Mouse (Mus musculus) ES-Bruce4 (cell line): ENCODE data around the gene Schip1. TPM values are rescaled to one million over a fixed set of nuclear protein-coding genes. Genes with fewer than 3 reads are reported as not detected.
A peak's percentile ranks its signal among the peaks of the same experiment; 100 is the strongest.

Experiments used
- H3K27ac ChIP-seq: 2 replicates; pipeline ENCODE4 v1.5.1; 2012; ENCODE audit warnings: low read length, inconsistent platforms; ENCODE audit not compliant: insufficient read depth
- H3K27me3 ChIP-seq: 2 replicates; pipeline ENCODE4 v1.6.1; 2012; ENCODE audit warnings: mild to moderate bottlenecking, low read length, inconsistent platforms; ENCODE audit not compliant: control insufficient read depth, poor library complexity, insufficient read depth, severe bottlenecking
- H3K36me3 ChIP-seq: 2 replicates; pipeline ENCODE4 v1.6.1; 2012; ENCODE audit warnings: inconsistent platforms, mild to moderate bottlenecking, low read length, moderate library complexity; ENCODE audit not compliant: control insufficient read depth, poor library complexity, insufficient read depth, severe bottlenecking
- H3K4me1 ChIP-seq: one replicate; pipeline ENCODE4 v1.8.1; 2011; ENCODE audit warnings: low read length; ENCODE audit not compliant: control insufficient read depth, insufficient read depth
- H3K4me3 ChIP-seq: 2 replicates; pipeline ENCODE4 v1.5.1; 2011; ENCODE audit warnings: low read depth, mild to moderate bottlenecking, low read length
- H3K9ac ChIP-seq: 2 replicates; pipeline ENCODE4 v1.6.1; 2012; ENCODE audit warnings: low read depth, mild to moderate bottlenecking, inconsistent platforms; ENCODE audit not compliant: poor library complexity, severe bottlenecking
- H3K9me3 ChIP-seq: replicated peaks from 2 replicates; pipeline ENCODE4 v1.6.1; 2012; ENCODE audit warnings: mild to moderate bottlenecking, low read length, inconsistent platforms; ENCODE audit not compliant: control insufficient read depth, poor library complexity, insufficient read depth, severe bottlenecking
- CTCF ChIP-seq: IDR thresholded peaks from one replicate; pipeline ENCODE4 v1.8.1; 2011; ENCODE audit warnings: low read depth, low read length
- EP300 ChIP-seq: IDR thresholded peaks from 2 replicates; pipeline ENCODE4 v1.6.1; 2011; ENCODE audit warnings: low read depth, low read length; ENCODE audit not compliant: insufficient read depth
- POLR2A ChIP-seq: IDR thresholded peaks from one replicate; pipeline ENCODE4 v1.8.1; 2011; ENCODE audit warnings: low read length; ENCODE audit not compliant: insufficient read depth
- polyA plus RNA-seq: library from polyadenylated mRNA; stranded (reverse); fragments of >200 nt; gene quantifications from 2 replicates; pipeline ENCODE4 v1.2.4, GENCODE M21; 2011; ENCODE audit warnings: low read depth; ENCODE audit not compliant: missing spikeins, insufficient read depth, insufficient read length

Schip1 gene
- polyA plus RNA-seq, 1 experiment = 85.2 TPM

DNA sequence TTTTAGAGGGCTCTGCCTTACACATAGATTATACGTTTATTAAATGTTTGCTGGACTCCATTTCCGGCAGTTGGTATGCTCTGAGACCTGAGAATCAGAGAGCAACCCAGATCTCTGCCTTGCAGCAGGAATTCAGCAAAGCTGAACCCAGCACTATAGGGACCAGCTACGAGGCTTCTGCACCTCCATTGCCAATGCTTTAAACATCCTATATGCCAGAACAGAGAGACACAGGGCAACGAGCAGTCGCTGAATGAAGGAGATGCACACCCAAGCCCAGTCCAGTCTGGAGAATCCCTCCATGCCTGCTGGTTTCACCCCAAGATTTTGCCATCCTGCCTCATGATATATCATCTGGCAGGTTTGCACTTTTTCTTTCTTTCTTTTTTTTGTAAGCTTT is 512.3 kb downstream of the Schip1 start:
- no peaks in the 10 kb centered on the region for H3K9me3 ChIP-seq
- H3K27me3 ChIP-seq = no peaks in the 10 kb centered on the region
- H3K27ac ChIP-seq = no peak overlapping the region
- H3K9ac ChIP-seq = no peak overlapping the region
- H3K36me3 ChIP-seq = no peaks in the 10 kb centered on the region
- TF ChIP-seq EP300 (no peak), CTCF (no peak), POLR2A (no peak)
- no peak overlapping the region for H3K4me3 ChIP-seq
- H3K4me1 ChIP-seq = peaks cover 3% of the 10 kb centered on the region

DNA sequence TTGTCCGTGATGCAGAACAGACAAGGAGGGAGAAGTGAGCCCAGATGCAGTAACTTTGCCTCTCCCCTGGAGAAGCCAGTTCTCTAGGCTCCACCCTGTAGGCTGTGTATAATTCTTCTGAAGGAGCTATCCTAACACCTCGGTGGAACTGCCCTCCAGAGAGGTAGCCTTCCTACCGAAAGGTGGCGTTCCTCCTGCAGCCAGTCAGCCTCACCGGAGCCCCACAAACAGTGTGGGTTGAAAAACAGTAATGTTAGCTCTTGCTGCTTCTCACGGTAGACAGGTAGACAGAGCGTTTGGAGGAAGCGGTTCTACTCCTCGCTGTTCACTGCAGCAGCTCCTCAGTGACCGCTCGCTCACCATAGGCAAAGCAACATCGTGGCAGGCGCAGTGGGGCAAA is 517.0 kb downstream of the Schip1 start:
- peak overlapping the region; percentile 68 for H3K4me3 ChIP-seq
- peaks cover 5% of the 10 kb centered on the region for H3K4me1 ChIP-seq
- H3K36me3 ChIP-seq = no peaks in the 10 kb centered on the region
- TF ChIP-seq POLR2A (no peak), CTCF (peak; percentile 74)
- no peak overlapping the region for H3K27ac ChIP-seq
- no peaks in the 10 kb centered on the region for H3K9me3 ChIP-seq
- H3K9ac ChIP-seq = no peak overlapping the region; the same call in 1 of the 2 replicates
- H3K27me3 ChIP-seq = no peaks in the 10 kb centered on the region

- TF ChIP-seq EP300 (no peak), CTCF (peak; percentile 36)
- Histone ChIP-seq H3K27me3 (no peaks in the 10 kb centered on the region), H3K9me3 (no peaks in the 10 kb centered on the region), H3K4me1 (peaks cover 5% of the 10 kb centered on the region), H3K4me3 (no peak overlapping the region), H3K36me3 (no peaks in the 10 kb centered on the region), H3K27ac (no peak overlapping the region), H3K9ac (peak overlapping the region; percentile 48; the same call in 1 of the 2 replicates)
Measured at GRCm38 (mm10) chr3:68582103-68582740, 517.6 kb downstream of the Schip1 start.

DNA sequence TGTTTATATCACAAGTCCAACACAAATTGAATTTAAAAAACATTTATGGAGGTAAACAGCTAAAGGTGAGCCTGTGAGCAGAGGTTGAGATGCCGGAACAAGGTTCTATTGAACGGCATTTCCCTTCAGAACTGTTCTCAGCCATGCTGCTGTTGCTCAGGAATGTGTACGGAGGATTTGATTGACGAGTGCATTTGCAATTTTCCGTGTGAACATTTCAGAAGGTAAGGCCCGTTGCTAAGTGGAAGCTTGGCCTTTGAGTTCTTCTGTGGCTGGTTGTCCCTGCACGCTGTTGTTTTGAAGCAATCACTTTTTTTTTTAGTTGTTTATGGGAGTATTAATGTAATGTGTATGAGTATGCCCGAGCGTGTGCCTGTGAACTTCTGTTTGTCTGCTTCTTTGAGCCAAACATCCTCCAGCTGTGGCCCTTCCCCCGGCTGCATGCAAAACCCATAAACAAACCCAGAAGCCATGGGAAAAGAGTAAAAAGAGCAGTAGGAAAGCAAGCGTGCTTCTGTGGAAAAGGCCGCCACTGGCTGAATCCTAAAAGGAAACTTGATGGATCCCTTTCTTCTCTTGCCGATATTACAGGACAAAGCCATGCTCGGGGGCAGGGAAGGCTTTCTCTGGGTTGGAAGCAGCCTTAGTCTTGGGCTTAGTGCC is 518.6 kb downstream of the Schip1 start:
- no peaks in the 10 kb centered on the region for H3K27me3 ChIP-seq
- peak overlapping the region; percentile 26; the same call in 1 of the 2 replicates for H3K27ac ChIP-seq
- no peak for TF ChIP-seq POLR2A
- no peak for TF ChIP-seq EP300
- no peak for TF ChIP-seq CTCF
- peak overlapping the region; percentile 12; the same call in 1 of the 2 replicates for H3K4me3 ChIP-seq
- peaks cover 5% of the 10 kb centered on the region for H3K4me1 ChIP-seq
- peak overlapping the region; percentile 48; the same call in 1 of the 2 replicates for H3K9ac ChIP-seq
- H3K9me3 ChIP-seq = no peaks in the 10 kb centered on the region
- no peaks in the 10 kb centered on the region for H3K36me3 ChIP-seq

DNA sequence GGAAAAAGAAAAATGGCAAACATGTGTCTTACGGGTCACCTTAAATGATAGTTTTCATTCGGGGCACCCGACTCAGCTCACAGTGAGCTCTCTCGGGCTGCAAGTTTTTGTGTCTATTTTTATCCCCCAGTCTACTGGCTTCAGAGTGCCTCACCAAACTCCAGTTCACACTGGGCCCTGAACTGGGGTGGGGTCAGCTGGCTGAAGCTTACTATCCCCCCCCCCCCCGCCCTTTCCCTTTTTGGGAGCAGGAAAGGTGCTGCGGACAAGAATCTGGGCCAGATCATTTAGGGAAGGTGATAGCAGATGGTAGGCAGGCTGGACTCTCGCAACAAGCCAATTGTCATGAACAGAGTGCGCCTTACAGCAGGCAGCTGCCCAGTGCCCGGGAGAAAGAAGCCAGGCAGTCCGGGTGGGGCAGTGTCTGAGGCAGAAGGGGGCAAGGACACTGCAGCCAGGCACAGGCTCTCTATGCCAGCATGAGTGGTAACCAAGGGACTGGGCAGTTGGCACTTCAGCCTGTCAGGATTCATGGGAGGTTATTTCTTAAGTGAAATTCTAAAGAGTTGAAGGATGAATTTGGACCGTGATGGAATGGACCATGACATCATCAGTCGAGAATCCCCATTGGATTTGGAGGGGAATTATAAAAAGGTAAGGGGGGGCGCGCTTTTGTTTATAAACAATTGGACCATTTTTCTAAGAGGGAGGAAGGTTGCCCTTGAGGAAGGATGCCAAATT is 519.3 kb downstream of the Schip1 start:
- no peaks in the 10 kb centered on the region for H3K36me3 ChIP-seq
- peak overlapping the region; percentile 48; the same call in 1 of the 2 replicates for H3K9ac ChIP-seq
- no peak overlapping the region for H3K4me3 ChIP-seq
- TF ChIP-seq CTCF = no peak
- TF ChIP-seq EP300 = no peak
- TF ChIP-seq POLR2A = no peak
- peak overlapping the region; percentile 26; the same call in 1 of the 2 replicates for H3K27ac ChIP-seq
- peaks cover 5% of the 10 kb centered on the region for H3K4me1 ChIP-seq
- no peaks in the 10 kb centered on the region for H3K27me3 ChIP-seq
- H3K9me3 ChIP-seq = no peaks in the 10 kb centered on the region
